Mouse (Mus musculus): ENCODE measurements at regions not wholly inside any gene's neighbourhood (a gene's known extent, or its start where the extent isn't known, plus 50 kb on each side); places are given as distances from the start of the nearest gene placed in this dataset. TPM values are rescaled to one million over a fixed set of nuclear protein-coding genes. Genes with fewer than 3 reads are reported as not detected.
"Not testable (repeated sequence)": the region's sequence is repeated elsewhere in the genome, so short reads cannot be mapped to it uniquely, and the experiment has no call there.

- DNase-seq: not testable (repeated sequence)
These were observed 97.7 kb upstream of the Zcchc13 start for GRCm38 (mm10) chrX:103532620-103533199.

GRCm38 (mm10) chrX:103533306-103533705, 97.1 kb upstream of the Zcchc13 start:
- no peak for DNase-seq

- no peak for DNase-seq
These were observed 96.6 kb upstream of the Zcchc13 start for GRCm38 (mm10) chrX:103533831-103534230.

- DNase-seq: no peak
These were observed 83.7 kb upstream of the Zcchc13 start for GRCm38 (mm10) chrX:103546490-103547202.

GRCm38 (mm10) chrX:103551304-103551703, 79.1 kb upstream of the Zcchc13 start:
- DNase-seq: no peak

GRCm38 (mm10) chrX:103553196-103553595, 77.2 kb upstream of the Zcchc13 start:
- DNase-seq: no peak

GRCm38 (mm10) chrX:103553605-103554004, 76.8 kb upstream of the Zcchc13 start:
- DNase-seq: no peak

GRCm38 (mm10) chrX:103555041-103555986, 75.1 kb upstream of the Zcchc13 start:
- DNase-seq: not testable (repeated sequence)

- no peak for DNase-seq
These were observed 74.3 kb upstream of the Zcchc13 start for GRCm38 (mm10) chrX:103556046-103556445.

- no peak for DNase-seq
These were observed 73.5 kb upstream of the Zcchc13 start for GRCm38 (mm10) chrX:103556681-103557490.

GRCm38 (mm10) chrX:103557496-103557895, 72.9 kb upstream of the Zcchc13 start:
- no peak for DNase-seq

- peak; percentile 69 for DNase-seq
These were observed 66.7 kb upstream of the Zcchc13 start for GRCm38 (mm10) chrX:103563531-103564246.

- DNase-seq: no peak
These were observed 57.0 kb upstream of the Zcchc13 start for GRCm38 (mm10) chrX:103573344-103573743.

GRCm38 (mm10) chrX:103579484-103579883, 50.9 kb upstream of the Zcchc13 start:
- DNase-seq: no peak

Small RNA genes lying in the stretch of these regions (microRNA-seq; reads per million reads assigned to microRNA genes)
- gene Mir374b (not detected), gene Mir374c (not detected), gene Mir421 (461 reads per million, percentile 64 among the genes with 10 or more reads in this experiment)

All from adrenal gland, postnatal 10 days (tissue).